Mouse (Mus musculus) kidney, postnatal 36 days (tissue): ENCODE measurements around the gene Syne2.

Experiments used
- DNase-seq, 2 experiments: peaks; one replicate each; pipeline ENCODE4 v3.0.0; 2021 to 2022; ENCODE audit warnings: mixed read lengths in 2 of 2

The Syne2 gene

GRCm38 (mm10) chr12:75817959-75818452, at the start of gene Syne2:
TSS of gene Syne2 (plus strand) at chr12:75818134.
- DNase-seq = peak; percentile 87 to 93

- DNase-seq = no peak
Observed at GRCm38 (mm10) chr12:75771410-75771809, 46.5 kb upstream of the Syne2 start.

GRCm38 (mm10) chr12:75772424-75773034, 45.4 kb upstream of the Syne2 start:
- peak; percentile 62 to 85 for DNase-seq

GRCm38 (mm10) chr12:75781445-75781844, 36.5 kb upstream of the Syne2 start:
- no peak for DNase-seq

GRCm38 (mm10) chr12:75781995-75782394, 35.9 kb upstream of the Syne2 start:
- DNase-seq = no peak

- DNase-seq = no peak
Observed at GRCm38 (mm10) chr12:75784271-75784751, 33.6 kb upstream of the Syne2 start.

GRCm38 (mm10) chr12:75786681-75787080, 31.3 kb upstream of the Syne2 start:
- peak in 1 of 2 experiments; percentile 43 for DNase-seq

- DNase-seq = no peak
Observed at GRCm38 (mm10) chr12:75789451-75789850, 28.5 kb upstream of the Syne2 start.

- DNase-seq = no peak
Observed at GRCm38 (mm10) chr12:75794527-75794926, 23.4 kb upstream of the Syne2 start.

GRCm38 (mm10) chr12:75796510-75796909, 21.4 kb upstream of the Syne2 start:
- peak; percentile 35 to 55 for DNase-seq

- DNase-seq = no peak
Observed at GRCm38 (mm10) chr12:75806281-75806680, 11.7 kb upstream of the Syne2 start.

GRCm38 (mm10) chr12:75813766-75814165, 4.2 kb upstream of the Syne2 start:
- DNase-seq = no peak

GRCm38 (mm10) chr12:75814551-75814950, 3.4 kb upstream of the Syne2 start:
- no peak for DNase-seq

- DNase-seq = no peak
Observed at GRCm38 (mm10) chr12:75816981-75817856, 715 bp upstream of the Syne2 start.

GRCm38 (mm10) chr12:75818453-75819434, 810 bp downstream of the Syne2 start:
- DNase-seq = peak; percentile 85 to 87

GRCm38 (mm10) chr12:75819481-75819880, 1.5 kb downstream of the Syne2 start:
- DNase-seq = no peak

- no peak for DNase-seq
Observed at GRCm38 (mm10) chr12:75820216-75820615, 2.3 kb downstream of the Syne2 start.

- DNase-seq = peak; percentile 63 to 78
Observed at GRCm38 (mm10) chr12:75822122-75822521, 4.2 kb downstream of the Syne2 start.

- no peak for DNase-seq
Observed at GRCm38 (mm10) chr12:75823475-75823874, 5.5 kb downstream of the Syne2 start.

- DNase-seq = no peak
Observed at GRCm38 (mm10) chr12:75825458-75825857, 7.5 kb downstream of the Syne2 start.

- peak in 1 of 2 experiments; percentile 69 for DNase-seq
Observed at GRCm38 (mm10) chr12:75826699-75827353, 8.9 kb downstream of the Syne2 start.

GRCm38 (mm10) chr12:75827751-75828150, 9.8 kb downstream of the Syne2 start:
- DNase-seq = no peak
